Mouse (Mus musculus) embryo, embryonic 11.5 days (tissue): ENCODE data around the gene Pcbp4.

Experiments used
- DNase-seq: peaks from one replicate; pipeline ENCODE4 v3.0.0-alpha.2; 2012; ENCODE audit warnings: low read depth, low spot score

The Pcbp4 gene

GRCm38 (mm10) chr9:106463122-106464063 is 10.3 kb downstream of the Pcbp4 start:
- DNase-seq, result no peak

GRCm38 (mm10) chr9:106464751-106465541 is 11.9 kb downstream of the Pcbp4 start:
- no peak for DNase-seq

GRCm38 (mm10) chr9:106465571-106466200 is 12.6 kb downstream of the Pcbp4 start, which contains the start of gene Gpr62:
Gpr62 (minus strand) TSS chr9:106465938.
- DNase-seq, result no peak

GRCm38 (mm10) chr9:106466721-106467120 is 13.6 kb downstream of the Pcbp4 start:
- no peak for DNase-seq

GRCm38 (mm10) chr9:106467746-106468145 is 14.7 kb downstream of the Pcbp4 start:
- no peak for DNase-seq

- DNase-seq, result no peak
Measured at GRCm38 (mm10) chr9:106469317-106469716, 16.2 kb downstream of the Pcbp4 start.

- no peak for DNase-seq
Measured at GRCm38 (mm10) chr9:106469776-106470175, 16.7 kb downstream of the Pcbp4 start.

GRCm38 (mm10) chr9:106470991-106471750 is 18.1 kb downstream of the Pcbp4 start:
- no peak for DNase-seq

- DNase-seq, result no peak
Measured at GRCm38 (mm10) chr9:106471892-106472291, 18.8 kb downstream of the Pcbp4 start.

- no peak for DNase-seq
Measured at GRCm38 (mm10) chr9:106472321-106472720, 19.2 kb downstream of the Pcbp4 start.

GRCm38 (mm10) chr9:106473081-106473752 is 20.1 kb downstream of the Pcbp4 start:
- DNase-seq, result no peak

GRCm38 (mm10) chr9:106473753-106474105 is 20.6 kb downstream of the Pcbp4 start:
- DNase-seq, result no peak

GRCm38 (mm10) chr9:106474456-106474855 is 21.4 kb downstream of the Pcbp4 start:
- peak; percentile 71 for DNase-seq

GRCm38 (mm10) chr9:106475046-106475445 is 22.0 kb downstream of the Pcbp4 start:
- DNase-seq, result no peak

- no peak for DNase-seq
Measured at GRCm38 (mm10) chr9:106475663-106476001, 22.5 kb downstream of the Pcbp4 start, which contains the start of gene Rrp9. Rrp9 (plus strand) TSS chr9:106475963.

GRCm38 (mm10) chr9:106476002-106476923 is 23.2 kb downstream of the Pcbp4 start:
- DNase-seq, result no peak

- peak; percentile 99 for DNase-seq
Measured at GRCm38 (mm10) chr9:106476924-106477484, 23.9 kb downstream of the Pcbp4 start, which contains the start of gene Parp3. Parp3 (minus strand) TSS chr9:106476949.

- DNase-seq, result no peak
Measured at GRCm38 (mm10) chr9:106477649-106478048, 24.6 kb downstream of the Pcbp4 start.

- no peak for DNase-seq
Measured at GRCm38 (mm10) chr9:106478101-106478500, 25.0 kb downstream of the Pcbp4 start.
